Mouse (Mus musculus): ENCODE data around the gene Fgf4.
"Not testable (repeated sequence)": the region's sequence is repeated elsewhere in the genome, so short reads cannot be mapped to it uniquely, and the experiment has no call there.

The Fgf4 gene

GRCm38 (mm10) chr7:144867602-144868001 is 20.4 kb downstream of the Fgf4 start:
- no peak for DNase-seq

- no peak for DNase-seq
These were observed 25.3 kb downstream of the Fgf4 start for GRCm38 (mm10) chr7:144872420-144872819.

DNA sequence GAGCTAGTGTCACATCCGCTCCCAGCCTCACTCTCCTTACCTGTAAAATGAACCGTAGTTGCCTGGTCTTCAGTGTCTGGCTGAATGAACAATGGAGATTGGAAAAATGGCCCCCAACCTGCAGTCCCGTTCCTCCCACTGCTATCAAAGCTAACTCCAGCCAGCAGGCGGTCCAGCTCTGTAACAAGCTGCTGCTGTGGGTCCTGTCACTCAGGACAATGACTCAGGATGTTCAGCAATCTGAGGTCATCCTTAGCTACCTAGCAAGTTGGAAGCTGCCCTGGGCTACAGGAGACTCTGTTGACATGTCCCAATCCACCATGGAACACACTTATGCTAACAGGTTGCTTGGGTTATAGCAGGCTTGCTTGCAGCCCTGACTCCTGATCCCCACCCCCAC is 26.0 kb downstream of the Fgf4 start:
- no peak for DNase-seq

- no peak for DNase-seq
These were observed 27.1 kb downstream of the Fgf4 start for GRCm38 (mm10) chr7:144874226-144874625.

DNA sequence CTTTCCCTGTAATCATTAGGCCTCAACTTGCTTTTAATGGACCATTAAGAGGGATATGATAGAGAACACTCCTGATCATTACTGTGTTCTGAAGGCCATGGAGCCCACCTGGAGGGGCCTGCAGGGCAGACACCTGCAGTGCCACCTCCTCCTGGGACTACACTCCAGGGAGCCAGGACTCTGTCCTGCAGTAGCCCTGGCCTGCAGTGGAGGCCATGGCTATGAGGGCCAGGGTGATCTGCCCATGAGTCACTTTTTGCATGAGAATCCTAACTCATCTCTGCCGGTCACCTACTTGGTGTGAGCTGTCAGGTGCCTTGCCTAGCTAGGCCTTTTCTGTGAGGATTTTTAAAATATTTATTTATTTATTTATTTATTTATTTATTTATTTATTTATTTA is 31.2 kb downstream of the Fgf4 start:
- no peak for DNase-seq

DNA sequence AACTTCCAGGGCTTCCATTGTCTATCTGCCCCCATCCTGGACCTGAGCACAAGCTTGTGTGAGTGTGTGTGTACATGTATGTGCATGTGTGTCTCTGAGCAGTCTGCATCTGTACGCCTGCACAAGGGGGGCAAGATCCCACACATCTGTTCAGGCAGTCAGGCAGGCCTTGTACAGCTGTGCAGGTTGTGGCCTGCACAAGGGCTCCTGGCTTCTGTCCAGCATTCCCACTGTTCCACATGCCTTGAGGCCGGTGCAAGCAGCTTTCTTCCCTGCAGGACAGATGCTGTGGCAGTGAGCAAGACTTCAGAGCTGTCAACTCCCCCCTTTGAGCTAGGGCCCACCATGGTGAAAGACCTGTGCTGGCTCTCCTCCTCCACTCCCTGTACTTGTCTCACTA is 35.9 kb downstream of the Fgf4 start:
- no peak for DNase-seq

DNA sequence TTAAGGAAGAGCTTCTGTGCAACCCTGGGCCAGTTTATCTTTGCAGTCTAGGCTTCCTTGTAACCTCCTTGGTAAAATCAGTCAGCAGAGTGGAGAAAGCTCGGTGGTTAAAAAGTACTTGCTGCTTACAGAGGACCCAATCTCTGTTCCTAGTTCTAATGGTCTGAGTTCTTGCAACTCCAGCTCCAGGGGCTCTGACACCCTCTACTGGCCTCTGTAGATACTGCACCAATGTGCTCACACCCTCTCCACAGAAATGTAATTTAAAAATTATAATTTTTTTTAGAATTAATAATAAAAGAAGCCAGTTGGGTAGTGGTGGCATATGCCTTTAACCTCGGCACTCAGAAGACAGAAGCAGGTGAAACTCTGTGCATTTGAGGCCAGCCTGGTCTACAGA is 40.5 kb downstream of the Fgf4 start:
- no peak for DNase-seq

GRCm38 (mm10) chr7:144888564-144889299 is 41.6 kb downstream of the Fgf4 start:
- DNase-seq, result no peak

GRCm38 (mm10) chr7:144890661-144891060 is 43.5 kb downstream of the Fgf4 start:
- not testable (repeated sequence) for DNase-seq

- DNase-seq, result no peak
These were observed 44.7 kb downstream of the Fgf4 start for GRCm38 (mm10) chr7:144891863-144892262.

DNA sequence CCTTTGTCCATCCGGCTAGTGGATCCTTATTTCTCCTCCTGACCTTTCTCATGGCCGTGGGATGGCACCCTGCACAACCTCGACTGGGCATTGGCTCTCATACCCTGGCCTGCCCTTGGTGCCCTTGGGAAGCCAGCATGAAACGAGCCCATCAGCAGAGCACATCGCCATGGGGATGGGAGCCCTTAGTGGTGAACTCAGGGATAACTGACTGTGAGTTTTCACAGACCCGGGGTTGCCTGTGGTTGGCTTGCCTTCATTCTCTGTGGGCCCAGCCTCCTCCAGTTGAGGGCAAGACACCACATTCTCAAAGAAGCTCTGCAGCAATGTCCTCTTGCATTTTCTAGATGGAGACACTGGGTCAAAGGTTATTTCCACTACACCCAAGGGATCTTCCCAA is 45.2 kb downstream of the Fgf4 start:
- DNase-seq, result no peak

DNA sequence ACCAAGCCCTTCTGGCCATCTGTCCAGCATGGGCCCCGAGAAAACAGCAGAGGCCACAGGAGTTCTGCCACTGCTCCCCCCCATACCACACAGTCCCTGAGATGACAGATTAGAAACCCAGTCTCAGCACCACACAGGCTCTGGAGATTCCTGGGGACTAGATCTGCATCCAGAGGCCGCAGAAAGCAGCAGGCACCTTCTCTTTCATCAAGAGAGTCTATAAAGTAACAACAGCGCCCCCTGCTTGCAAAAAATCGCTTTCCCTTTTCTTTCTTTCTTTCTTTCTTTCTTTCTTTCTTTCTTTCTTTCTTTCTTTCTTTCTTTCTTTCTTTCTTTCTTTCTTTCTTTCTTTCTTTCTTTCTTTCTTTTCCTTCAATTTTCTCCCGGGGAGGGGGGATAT is 47.0 kb downstream of the Fgf4 start:
- peak; percentile 24 for DNase-seq

DNA sequence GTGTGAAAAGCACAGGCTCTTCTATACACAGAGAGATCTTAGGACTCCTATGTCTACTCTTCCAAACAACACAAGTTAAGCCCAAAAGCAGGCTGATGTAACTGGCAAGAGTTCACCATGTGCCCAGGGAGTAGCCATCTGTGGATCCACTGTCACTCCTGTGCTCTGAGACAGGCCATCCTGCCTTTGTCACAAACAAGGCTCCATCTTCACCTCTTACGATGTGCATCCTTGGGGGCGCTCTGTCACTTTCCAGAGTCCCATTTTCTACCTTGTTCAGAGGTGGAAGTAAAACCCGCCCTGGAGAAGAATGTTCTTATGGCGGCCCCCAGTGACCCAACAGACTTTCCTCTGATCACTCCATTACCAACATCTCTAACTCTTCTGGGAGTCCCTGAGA is 47.5 kb downstream of the Fgf4 start:
- DNase-seq, result no peak

DNA sequence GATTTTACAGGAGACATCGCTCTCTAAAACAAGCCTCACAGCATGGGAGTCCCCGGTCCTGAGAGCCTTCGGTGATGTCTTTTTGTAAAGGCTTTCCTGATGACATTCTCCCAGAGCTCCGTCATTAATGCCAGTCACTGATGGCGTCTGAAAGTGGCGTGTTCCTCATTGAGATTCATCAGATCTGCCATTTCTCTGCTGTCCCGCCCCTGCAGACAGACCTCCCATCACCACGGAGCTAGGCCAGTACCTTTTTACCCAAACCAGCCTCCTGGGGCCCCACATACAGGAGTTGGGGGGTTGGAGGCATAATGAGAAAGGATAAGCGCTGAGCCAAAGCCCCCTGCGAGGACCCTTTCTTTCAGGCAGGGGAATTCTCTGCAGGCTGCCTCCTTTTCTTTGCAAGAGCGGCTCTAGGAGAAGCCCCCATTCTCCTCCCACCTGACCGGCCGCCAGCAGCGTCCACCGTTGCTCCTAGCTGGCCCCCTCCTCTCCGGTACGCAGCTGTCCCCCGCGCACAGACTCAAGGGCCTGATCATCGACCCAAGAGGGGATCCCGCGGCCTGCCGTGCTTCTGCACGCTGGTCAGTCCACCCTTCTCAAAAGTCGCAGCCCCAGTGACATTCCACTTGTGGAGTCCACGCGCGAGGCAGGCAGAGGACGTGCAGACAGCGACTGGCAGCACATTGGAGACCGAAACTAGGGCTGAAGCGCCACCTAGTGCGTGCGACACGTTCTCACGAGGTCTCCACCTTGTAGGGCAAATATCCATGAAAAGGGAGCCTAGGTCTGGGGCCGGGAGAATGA is 48.3 kb downstream of the Fgf4 start:
- DNase-seq, result peak; percentile 70

GRCm38 (mm10) chr7:144896294-144897218 is 49.4 kb downstream of the Fgf4 start, which contains the start of gene Fgf15:
TSS of gene Fgf15 (plus strand) at chr7:144896531.
- no peak for DNase-seq

GRCm38 (mm10) chr7:144898506-144898905 is 51.3 kb downstream of the Fgf4 start:
- DNase-seq, result no peak

DNA sequence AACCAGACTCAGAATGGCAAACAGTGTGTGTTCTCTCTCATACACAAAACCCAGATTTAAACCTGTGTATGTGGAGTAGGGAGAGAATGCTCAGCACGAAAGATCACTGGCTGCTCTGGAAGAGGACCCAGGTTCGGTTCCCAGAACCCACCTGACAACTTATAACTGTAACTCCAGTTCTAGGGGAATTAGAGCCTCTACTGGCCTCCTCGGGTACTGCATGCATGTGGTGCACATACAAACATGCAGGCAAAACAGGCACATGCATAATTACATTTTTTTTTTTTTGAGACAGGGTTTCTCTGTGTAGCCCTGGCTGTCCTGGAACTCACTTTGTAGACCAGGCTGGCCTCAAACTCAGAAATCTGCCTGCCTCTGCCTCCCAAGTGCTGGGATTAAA is 58.3 kb downstream of the Fgf4 start:
- not testable (repeated sequence) for DNase-seq

- DNase-seq, result peak; percentile 56
These were observed 59.7 kb downstream of the Fgf4 start for GRCm38 (mm10) chr7:144906708-144907397.

- no peak for DNase-seq
These were observed 60.6 kb downstream of the Fgf4 start for GRCm38 (mm10) chr7:144907793-144908192.

DNA sequence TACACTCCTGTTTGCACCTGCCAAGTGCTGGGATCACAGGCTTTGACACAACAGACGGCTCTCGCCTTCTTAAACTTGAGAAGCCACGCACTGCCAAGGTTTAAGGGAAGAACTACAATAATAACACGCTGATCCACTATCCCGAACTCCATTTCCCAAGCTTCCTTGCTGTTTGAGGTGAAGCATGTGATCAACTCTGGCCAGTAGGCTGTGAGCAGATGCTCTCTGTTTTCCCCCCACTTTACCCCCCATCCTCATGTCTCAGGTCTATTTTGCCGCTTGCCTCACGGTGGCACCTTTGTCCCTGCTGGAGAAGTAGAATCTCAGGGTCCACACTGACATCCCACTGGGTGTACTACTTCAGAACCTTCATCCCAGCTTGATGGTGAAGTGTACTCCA is 61.5 kb downstream of the Fgf4 start:
- peak; percentile 18 for DNase-seq

DNA sequence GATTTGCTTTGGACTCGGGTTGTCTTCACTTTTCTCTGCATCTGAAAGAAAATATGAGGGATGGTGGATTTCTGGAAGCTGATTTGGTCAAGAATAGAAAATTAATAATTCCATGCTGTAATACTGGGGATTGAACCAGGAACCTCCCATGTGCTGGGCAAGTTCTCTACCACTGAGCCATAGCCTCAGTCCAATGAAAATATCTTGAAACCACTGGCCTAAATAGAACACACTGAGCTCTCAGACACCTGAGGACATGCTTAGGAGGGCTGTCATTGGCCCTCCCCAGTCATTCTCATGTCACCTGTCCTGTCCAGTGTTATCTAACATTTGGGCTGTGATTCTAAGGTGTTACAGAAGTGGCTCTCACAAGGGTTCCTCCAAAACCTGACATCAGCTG is 64.0 kb downstream of the Fgf4 start:
- DNase-seq, result peak; percentile 26

DNA sequence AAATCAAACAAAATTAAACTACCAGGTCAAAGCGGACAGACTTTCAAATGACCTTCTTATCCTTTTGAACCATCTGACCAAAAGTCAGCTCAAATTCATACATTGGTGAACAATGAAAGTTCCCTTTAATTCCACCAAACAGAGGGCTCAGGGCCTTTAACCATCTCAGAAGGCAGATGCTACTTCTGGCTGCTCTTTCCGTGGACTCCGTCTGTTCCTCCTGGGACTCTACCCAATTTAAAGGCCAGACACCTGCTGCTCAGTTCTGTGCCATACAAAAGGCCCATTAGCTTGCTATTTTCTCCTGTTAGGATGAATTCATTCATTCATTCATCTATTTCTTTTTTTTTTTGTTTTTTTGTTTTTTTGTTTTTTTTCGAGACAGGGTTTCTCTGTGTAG is 65.7 kb downstream of the Fgf4 start:
- peak; percentile 86 for DNase-seq
